Mouse (Mus musculus) liver, embryonic 15.5 days (tissue): ENCODE measurements at regions not wholly inside any gene's neighbourhood (a gene's known extent, or its start where the extent isn't known, plus 50 kb on each side); places are given as distances from the start of the nearest gene placed in this dataset.

Source experiments
- ATAC-seq: fragments of 200-750 bp; cut with Nextera tagmentation; 2 replicates; pipeline ENCODE4 v1.8.0; 2017; ENCODE audit warnings: moderate number of reproducible peaks, mild to moderate bottlenecking, moderate library complexity; ENCODE audit not compliant: insufficient read depth
- H3K27ac ChIP-seq: fragments of 300-500 bp; sonication (generic); replicated peaks from 2 replicates; pipeline ENCODE4 v1.5.1; 2015; ENCODE audit warnings: mild to moderate bottlenecking, inconsistent platforms
- H3K27me3 ChIP-seq: fragments of 300-500 bp; sonication (generic); 2 replicates; pipeline ENCODE4 v1.6.1; 2015; ENCODE audit warnings: mild to moderate bottlenecking, inconsistent platforms
- H3K36me3 ChIP-seq: fragments of 300-500 bp; sonication (generic); replicated peaks from 2 replicates; pipeline ENCODE4 v1.6.1; 2015; ENCODE audit warnings: moderate library complexity, mild to moderate bottlenecking, inconsistent platforms
- H3K4me1 ChIP-seq: fragments of 300-500 bp; sonication (generic); replicated peaks from 2 replicates; pipeline ENCODE4 v1.6.1; 2015; ENCODE audit warnings: inconsistent platforms
- H3K4me2 ChIP-seq: fragments of 300-500 bp; sonication (generic); 2 replicates; pipeline ENCODE4 v1.6.1; 2015; ENCODE audit warnings: moderate library complexity, mild to moderate bottlenecking, inconsistent platforms
- H3K4me3 ChIP-seq: fragments of 300-500 bp; sonication (generic); replicated peaks from 2 replicates; pipeline ENCODE4 v1.5.1; 2015; ENCODE audit warnings: mild to moderate bottlenecking, inconsistent platforms
- H3K9ac ChIP-seq: fragments of 300-500 bp; sonication (generic); 2 replicates; pipeline ENCODE4 v1.6.1; 2015; ENCODE audit warnings: moderate library complexity, mild to moderate bottlenecking, inconsistent platforms
- H3K9me3 ChIP-seq: fragments of 300-500 bp; sonication (generic); replicated peaks from 2 replicates; pipeline ENCODE4 v1.6.1; 2016; ENCODE audit warnings: inconsistent platforms
- WGBS: fragments of 180-500 bp; shearing (Covaris S2); methylation state at CpG from one replicate; pipeline ENCODE4 v1.1.7; 2015; ENCODE audit warnings: mixed read lengths; ENCODE audit not compliant: insufficient replicate concordance; 5-methylcytosine and 5-hydroxymethylcytosine counted together

DNA sequence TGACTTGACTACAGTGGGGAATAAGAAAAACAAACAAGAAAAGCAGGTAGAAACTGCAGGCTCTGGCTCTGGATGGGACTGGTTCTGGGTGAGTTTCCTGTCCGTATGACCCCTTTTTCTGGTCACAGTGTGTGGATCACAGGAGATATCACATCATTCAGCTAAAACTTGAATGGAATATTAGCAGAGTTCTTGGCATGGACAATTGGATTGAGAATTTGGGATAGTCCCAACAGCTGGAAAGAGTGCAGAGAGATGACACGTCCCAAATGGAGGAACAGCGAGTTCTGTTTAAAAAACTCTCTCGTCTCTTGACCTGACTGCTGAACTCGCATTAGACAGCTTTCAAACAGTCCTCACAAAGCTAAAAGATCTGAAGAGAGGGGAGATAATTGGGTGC, 412.5 kb upstream of the Pmfbp1 start:
- Histone ChIP-seq H3K4me2 (no peak overlapping the region), H3K9me3 (peaks cover 5% of the 10 kb centered on the region; the same call in 1 of the 2 replicates), H3K27me3 (no peaks in the 10 kb centered on the region), H3K36me3 (no peaks in the 10 kb centered on the region), H3K27ac (no peak overlapping the region), H3K4me1 (no peaks in the 10 kb centered on the region), H3K9ac (no peak overlapping the region), H3K4me3 (no peak overlapping the region)
- WGBS, result 63% methylated on average over 5 of the region's 5 CpGs
- no peak for ATAC-seq

DNA sequence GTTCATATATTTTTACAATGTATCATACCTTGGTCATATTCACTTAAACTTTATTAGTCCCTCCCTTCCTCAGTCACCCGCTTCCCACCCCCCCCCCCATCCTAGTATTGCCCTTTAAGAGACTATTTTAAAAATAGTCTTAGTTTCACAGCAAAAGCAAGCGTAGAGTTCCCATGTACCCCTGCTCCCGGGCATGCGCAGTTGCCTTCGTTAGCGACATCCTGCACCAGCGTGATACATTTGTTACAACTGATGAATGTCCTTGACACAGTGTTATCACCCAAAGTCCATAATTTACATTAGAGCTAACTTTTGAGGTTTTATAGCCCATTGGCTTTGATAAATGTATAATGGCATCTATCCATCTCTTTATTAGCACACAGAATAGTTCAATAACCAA, 408.7 kb upstream of the Pmfbp1 start:
- H3K4me2 ChIP-seq, result no peak overlapping the region
- ATAC-seq, result no peak
- peaks cover 5% of the 10 kb centered on the region; the same call in 1 of the 2 replicates for H3K9me3 ChIP-seq
- H3K4me3 ChIP-seq, result no peak overlapping the region
- H3K4me1 ChIP-seq, result no peaks in the 10 kb centered on the region
- no peak overlapping the region for H3K27ac ChIP-seq
- H3K9ac ChIP-seq, result no peak overlapping the region
- H3K36me3 ChIP-seq, result no peaks in the 10 kb centered on the region
- 74% methylated on average over 7 of the region's 7 CpGs for WGBS
- no peaks in the 10 kb centered on the region for H3K27me3 ChIP-seq

DNA sequence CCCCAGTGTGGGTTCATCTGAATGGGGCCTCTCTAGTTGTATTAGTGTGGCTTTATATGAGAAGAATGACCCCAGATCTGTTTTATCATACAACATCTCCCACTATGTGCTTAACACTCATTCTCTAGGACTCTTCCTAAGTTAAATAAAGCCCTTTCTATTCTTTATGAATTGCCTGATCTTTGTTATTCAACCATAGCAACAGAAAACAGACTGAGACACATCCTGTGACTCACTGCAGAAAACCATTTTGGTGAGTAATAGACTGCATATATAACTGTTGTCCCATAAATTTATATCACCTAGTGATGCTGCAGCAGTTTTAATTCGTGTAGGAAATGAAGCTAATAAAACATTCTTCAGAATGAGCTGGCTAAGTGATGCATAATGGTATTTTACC, 406.0 kb upstream of the Pmfbp1 start:
- H3K4me2 ChIP-seq, result no peak overlapping the region
- H3K27ac ChIP-seq, result no peak overlapping the region
- no peaks in the 10 kb centered on the region for H3K4me1 ChIP-seq
- 25% methylated on average over 1 of the region's 1 CpGs for WGBS
- H3K9me3 ChIP-seq, result no peaks in the 10 kb centered on the region
- H3K36me3 ChIP-seq, result no peaks in the 10 kb centered on the region
- H3K4me3 ChIP-seq, result no peak overlapping the region
- no peak for ATAC-seq
- no peaks in the 10 kb centered on the region for H3K27me3 ChIP-seq
- no peak overlapping the region for H3K9ac ChIP-seq

DNA sequence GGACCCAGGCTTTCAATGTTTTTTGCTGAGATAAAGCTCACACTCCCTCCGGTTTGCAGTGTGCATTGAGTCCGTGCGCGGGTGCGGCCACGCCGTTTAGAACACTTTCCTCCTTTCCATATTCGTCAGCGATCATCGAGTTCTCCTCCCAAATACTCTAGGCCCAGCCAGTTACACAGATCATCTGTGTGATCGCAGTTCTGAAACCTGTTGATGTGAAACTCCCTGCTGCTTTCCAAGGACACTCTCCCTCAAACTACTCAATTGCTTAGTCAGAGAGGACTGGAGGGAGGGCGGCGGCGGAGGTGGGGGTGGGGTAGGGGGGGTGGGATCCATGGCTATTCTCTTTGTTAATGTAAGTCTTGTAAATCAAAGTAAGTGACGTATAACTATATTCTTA, 394.2 kb upstream of the Pmfbp1 start:
- H3K9ac ChIP-seq, result no peak overlapping the region
- no peak overlapping the region for H3K27ac ChIP-seq
- H3K4me2 ChIP-seq, result no peak overlapping the region
- WGBS, result 78% methylated on average over 15 of the region's 15 CpGs
- H3K9me3 ChIP-seq, result no peaks in the 10 kb centered on the region
- ATAC-seq, result no peak
- no peak overlapping the region for H3K4me3 ChIP-seq
- H3K36me3 ChIP-seq, result no peaks in the 10 kb centered on the region
- no peaks in the 10 kb centered on the region for H3K4me1 ChIP-seq
- no peaks in the 10 kb centered on the region for H3K27me3 ChIP-seq

DNA sequence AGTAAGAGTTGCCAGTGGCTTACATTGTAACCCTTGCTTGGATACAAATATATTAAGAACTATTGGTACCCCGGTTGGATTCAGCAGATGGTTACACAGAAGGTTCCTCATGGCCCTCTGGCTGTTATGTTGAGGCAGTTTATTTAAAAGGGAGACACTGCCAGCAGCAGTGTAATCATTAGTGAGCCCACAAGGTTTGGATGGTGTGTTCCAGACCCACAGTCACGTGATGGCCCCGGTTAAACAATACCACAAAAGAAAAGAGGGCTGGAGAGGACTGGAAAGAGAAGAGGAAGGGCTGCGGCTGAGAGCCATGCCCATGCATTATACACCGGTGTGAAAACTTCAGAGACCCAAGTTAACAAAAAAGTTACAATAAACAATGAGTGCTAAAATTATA, 392.4 kb upstream of the Pmfbp1 start:
- Histone ChIP-seq H3K27ac (no peak overlapping the region), H3K27me3 (no peaks in the 10 kb centered on the region), H3K4me2 (no peak overlapping the region), H3K36me3 (no peaks in the 10 kb centered on the region), H3K9me3 (no peaks in the 10 kb centered on the region), H3K4me3 (no peak overlapping the region), H3K4me1 (no peaks in the 10 kb centered on the region), H3K9ac (no peak overlapping the region)
- ATAC-seq, result no peak
- 71% methylated on average over 5 of the region's 5 CpGs for WGBS

DNA sequence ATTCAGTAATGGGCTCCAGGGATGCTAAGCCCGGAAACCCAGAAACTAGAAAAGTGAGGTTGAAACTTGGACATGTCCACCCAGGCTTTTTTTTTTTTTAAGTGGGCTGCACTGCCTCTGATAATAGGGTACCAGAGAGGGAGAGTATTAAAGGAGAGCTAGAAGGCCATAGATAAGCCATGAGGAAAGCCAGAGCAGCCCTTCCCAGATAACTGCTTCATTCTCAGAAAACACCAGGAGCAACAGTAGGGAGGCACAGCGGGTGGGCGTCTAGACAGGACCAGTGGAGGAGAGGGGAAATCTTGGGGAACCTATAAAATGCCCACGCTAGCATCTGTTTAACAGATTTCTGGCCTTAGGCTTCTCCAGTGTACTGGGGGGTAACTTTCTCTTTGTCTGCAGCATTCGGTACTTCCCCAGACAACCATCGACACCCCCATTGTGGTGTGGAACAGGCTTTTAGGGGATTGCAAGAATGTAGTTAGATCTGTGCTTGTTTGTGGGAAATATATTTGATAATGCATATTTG, 389.0 kb upstream of the Pmfbp1 start:
- Histone ChIP-seq H3K4me2 (no peak overlapping the region), H3K9ac (no peak overlapping the region), H3K4me3 (no peak overlapping the region), H3K27me3 (no peaks in the 10 kb centered on the region), H3K9me3 (no peaks in the 10 kb centered on the region), H3K27ac (no peak overlapping the region), H3K4me1 (no peaks in the 10 kb centered on the region), H3K36me3 (no peaks in the 10 kb centered on the region)
- WGBS, result 64% methylated on average over 6 of the region's 6 CpGs
- ATAC-seq, result no peak

DNA sequence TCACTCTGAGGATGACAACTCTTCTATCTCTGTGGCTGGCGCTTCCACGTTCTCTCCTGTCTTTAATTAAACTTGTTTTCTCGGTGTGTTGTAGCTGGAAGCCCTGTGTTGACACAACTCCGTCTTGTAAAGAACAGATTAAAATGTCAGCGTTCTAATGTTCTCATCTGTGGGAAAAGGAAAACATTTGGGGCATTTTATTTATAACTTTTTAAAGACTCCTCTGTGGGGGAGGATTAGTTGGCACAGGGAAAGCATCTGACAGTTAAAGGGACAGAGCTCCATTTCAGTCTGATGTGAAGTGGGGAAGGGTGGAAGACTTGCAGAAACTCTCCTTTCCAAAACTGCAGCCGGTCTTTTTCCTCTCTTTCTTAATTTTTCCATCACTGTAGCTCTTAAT, 388.1 kb upstream of the Pmfbp1 start:
- Histone ChIP-seq H3K36me3 (no peaks in the 10 kb centered on the region), H3K4me1 (no peaks in the 10 kb centered on the region), H3K27ac (no peak overlapping the region), H3K4me2 (no peak overlapping the region), H3K9ac (no peak overlapping the region), H3K27me3 (no peaks in the 10 kb centered on the region), H3K4me3 (no peak overlapping the region), H3K9me3 (no peaks in the 10 kb centered on the region)
- no peak for ATAC-seq
- WGBS, result 50% methylated on average over 6 of the region's 6 CpGs

DNA sequence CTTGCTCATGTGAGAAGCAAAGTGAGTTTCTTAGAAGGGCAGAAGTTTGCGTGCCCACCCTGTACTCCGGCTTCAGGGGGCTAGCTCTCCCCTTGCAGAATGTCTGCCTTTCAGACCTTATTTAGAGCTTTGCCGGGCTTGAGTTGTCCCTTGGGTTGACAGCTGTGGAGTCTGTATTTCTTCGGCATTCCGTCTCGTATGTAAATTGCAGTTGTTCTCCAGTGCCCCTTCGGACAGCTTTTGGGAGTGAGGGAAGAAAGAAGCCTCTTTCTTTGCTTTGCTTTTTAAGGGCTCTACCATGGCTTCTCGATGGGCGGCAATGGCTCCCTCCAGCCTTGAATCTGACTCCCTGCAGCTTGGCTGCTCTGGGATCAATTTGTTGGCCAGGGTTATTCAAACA, 386.9 kb upstream of the Pmfbp1 start:
- Histone ChIP-seq H3K27me3 (no peaks in the 10 kb centered on the region), H3K27ac (no peak overlapping the region), H3K4me1 (no peaks in the 10 kb centered on the region), H3K9ac (no peak overlapping the region), H3K4me3 (no peak overlapping the region), H3K9me3 (no peaks in the 10 kb centered on the region), H3K4me2 (no peak overlapping the region), H3K36me3 (no peaks in the 10 kb centered on the region)
- 67% methylated on average over 9 of the region's 9 CpGs for WGBS
- ATAC-seq, result no peak

DNA sequence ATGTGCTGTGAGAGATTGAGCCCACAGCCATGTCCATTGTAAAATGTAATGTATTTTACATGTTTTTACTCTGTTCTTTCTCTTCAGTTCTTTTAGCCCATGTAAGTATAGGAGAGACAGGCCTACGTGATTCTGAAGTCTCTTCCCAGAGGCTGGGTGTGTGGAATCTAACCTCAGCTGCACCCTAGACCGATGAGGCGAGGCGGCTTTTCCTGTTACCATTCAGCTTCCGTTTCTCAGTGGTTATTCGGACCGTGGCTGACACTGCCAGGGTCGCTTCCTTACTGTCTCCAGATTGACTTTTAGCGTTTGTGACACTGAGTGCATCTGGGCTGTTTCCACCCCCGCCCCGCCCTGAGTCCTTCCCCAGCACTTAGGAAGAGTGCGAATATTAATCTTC, 386.1 kb upstream of the Pmfbp1 start:
- Histone ChIP-seq H3K36me3 (no peaks in the 10 kb centered on the region), H3K4me3 (no peak overlapping the region), H3K9ac (no peak overlapping the region), H3K27ac (no peak overlapping the region), H3K9me3 (no peaks in the 10 kb centered on the region), H3K27me3 (no peaks in the 10 kb centered on the region), H3K4me2 (no peak overlapping the region), H3K4me1 (no peaks in the 10 kb centered on the region)
- ATAC-seq, result no peak
- 22% methylated on average over 12 of the region's 12 CpGs for WGBS

DNA sequence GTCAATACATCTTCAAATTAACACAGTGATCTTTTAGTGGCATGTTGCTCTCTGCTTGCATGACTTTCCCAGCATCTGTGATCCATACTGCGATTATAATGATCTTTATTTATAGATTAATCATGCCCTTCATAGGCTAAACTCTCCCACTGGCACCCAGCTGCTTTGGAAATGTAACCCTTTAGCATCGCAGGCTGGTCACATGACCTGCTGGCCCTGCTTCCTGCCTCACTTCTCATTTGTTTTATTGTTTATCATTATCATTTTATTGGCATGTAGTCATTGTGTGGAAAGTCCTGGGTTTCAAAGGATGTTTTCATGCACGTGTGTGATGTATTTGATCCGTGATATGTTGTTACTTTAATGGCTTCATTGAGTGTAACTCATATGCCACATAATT, 384.4 kb upstream of the Pmfbp1 start:
- WGBS, result 56% methylated on average over 4 of the region's 4 CpGs
- no peak overlapping the region for H3K4me3 ChIP-seq
- no peaks in the 10 kb centered on the region for H3K9me3 ChIP-seq
- H3K27me3 ChIP-seq, result no peaks in the 10 kb centered on the region
- no peak for ATAC-seq
- no peak overlapping the region for H3K27ac ChIP-seq
- no peak overlapping the region for H3K9ac ChIP-seq
- no peak overlapping the region for H3K4me2 ChIP-seq
- no peaks in the 10 kb centered on the region for H3K36me3 ChIP-seq
- no peaks in the 10 kb centered on the region for H3K4me1 ChIP-seq

DNA sequence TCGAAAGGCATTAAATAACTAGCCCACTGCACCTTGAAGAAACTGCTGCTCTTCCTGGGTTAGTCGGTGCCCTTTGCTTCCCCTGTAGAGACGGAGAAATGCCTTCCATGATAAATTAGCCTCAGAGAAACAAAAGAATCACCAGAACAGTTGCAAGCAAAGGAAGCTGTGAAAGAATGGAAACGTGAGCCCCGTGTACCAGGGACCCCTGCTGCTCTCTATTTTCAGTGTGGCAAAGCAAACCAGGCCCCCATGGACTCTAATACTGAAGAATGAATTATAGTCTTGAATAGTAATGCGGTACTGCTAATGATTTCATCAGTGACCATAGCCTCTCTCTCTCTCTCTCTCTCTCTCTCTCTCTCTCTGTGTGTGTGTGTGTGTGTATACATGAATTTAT, 372.1 kb upstream of the Pmfbp1 start:
- H3K36me3 ChIP-seq, result no peaks in the 10 kb centered on the region
- no peaks in the 10 kb centered on the region for H3K4me1 ChIP-seq
- H3K4me3 ChIP-seq, result no peak overlapping the region
- no peak overlapping the region for H3K4me2 ChIP-seq
- no peak for ATAC-seq
- H3K9ac ChIP-seq, result no peak overlapping the region
- H3K9me3 ChIP-seq, result no peaks in the 10 kb centered on the region
- H3K27me3 ChIP-seq, result no peaks in the 10 kb centered on the region
- 49% methylated on average over 6 of the region's 6 CpGs for WGBS
- H3K27ac ChIP-seq, result no peak overlapping the region

DNA sequence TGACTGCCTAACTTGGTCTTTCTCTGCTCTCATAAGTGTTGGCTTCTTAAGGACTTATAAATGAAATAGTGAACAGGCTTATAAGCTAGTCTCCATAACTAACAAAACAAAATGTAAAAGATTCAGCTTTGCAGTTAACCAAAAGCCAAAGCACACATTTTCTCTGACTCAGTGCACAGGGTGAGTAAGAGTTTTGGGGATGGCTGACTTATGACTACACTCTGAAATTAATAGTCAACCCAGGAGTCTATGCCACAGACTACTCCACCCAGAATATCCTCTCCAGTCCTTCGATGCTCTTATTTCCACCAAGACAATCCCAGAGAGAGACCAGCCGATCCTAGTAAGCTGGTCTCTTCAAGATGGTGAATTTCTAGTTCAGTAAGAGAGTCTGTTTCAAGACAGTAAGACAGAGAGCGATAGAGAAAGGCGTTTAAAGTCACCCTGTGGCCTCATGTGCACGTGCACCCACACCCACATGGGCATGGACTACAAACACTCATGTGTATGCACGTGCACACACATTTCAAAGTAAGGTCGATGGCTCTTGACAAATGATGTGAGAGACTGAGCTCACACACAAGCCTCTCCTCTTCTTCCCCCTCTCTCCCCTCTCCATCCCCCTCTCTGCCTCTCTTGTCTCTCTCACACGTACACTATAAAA, 351.2 kb upstream of the Pmfbp1 start:
- Histone ChIP-seq H3K9me3 (no peaks in the 10 kb centered on the region), H3K4me2 (no peak overlapping the region), H3K36me3 (no peaks in the 10 kb centered on the region), H3K27me3 (no peaks in the 10 kb centered on the region), H3K27ac (no peak overlapping the region), H3K4me1 (no peaks in the 10 kb centered on the region), H3K9ac (no peak overlapping the region), H3K4me3 (no peak overlapping the region)
- 57% methylated on average over 8 of the region's 8 CpGs for WGBS
- no peak for ATAC-seq
